Mouse (Mus musculus): ENCODE measurements at regions not wholly inside any gene's neighbourhood (a gene's known extent, or its start where the extent isn't known, plus 50 kb on each side); places are given as distances from the start of the nearest gene placed in this dataset.
A peak's percentile ranks its signal among the peaks of the same experiment; 100 is the strongest.

DNA sequence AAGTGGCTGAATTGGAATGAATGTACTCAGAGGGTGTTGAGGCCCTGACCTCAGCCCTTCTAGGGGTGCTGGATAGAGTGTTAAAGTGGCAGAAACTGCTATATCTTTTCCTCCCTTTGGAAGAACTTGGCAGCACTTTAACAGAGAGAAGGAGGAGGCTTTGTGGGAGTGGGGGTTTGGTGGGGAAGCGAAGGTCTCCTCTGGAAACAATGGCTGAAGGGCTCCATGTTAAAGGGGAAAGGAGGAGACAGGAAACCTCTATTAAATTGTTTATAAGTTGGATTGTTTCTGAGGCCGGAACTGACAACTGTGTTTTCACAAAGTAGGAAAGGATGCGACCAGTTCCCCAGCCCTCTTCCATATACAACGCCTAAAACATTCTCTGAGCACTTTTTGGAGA lies 83.7 kb upstream of the Jag1 start:
- no peak overlapping the region for H3K4me2 ChIP-seq (replicated peaks)
- H3K27ac ChIP-seq (replicated peaks), result no peak overlapping the region
- no peak overlapping the region for H3K4me3 ChIP-seq
- no peaks in the 10 kb centered on the region for H3K9me3 ChIP-seq
- no peaks in the 10 kb centered on the region for H3K36me3 ChIP-seq
- H3K4me1 ChIP-seq, result no peaks in the 10 kb centered on the region
- 86% methylated on average over 4 of the region's 4 CpGs for WGBS
- no peak for ATAC-seq (ENCODE audit: low FRiP score, low read depth)
- H3K9ac ChIP-seq (replicated peaks), result no peak overlapping the region
- no peaks in the 10 kb centered on the region for H3K27me3 ChIP-seq

DNA sequence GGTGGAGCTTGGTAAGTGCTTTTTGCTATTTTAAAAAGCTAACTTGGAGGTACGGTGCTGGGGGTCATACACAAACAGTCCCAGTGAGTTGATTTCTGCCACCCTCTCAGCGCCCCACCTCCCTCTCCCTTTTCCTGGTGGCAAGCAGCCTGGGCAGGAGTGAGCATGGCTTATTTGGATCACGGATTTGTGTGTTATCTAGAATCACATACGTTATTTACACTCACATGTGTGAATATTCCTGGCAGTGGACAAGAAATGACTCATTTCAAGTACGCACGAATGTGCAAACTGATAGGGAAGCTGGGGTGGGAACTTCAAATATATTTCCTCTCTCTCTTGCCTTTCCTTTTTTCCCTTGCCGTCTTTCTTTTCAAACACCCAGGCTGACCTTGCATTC lies 75.7 kb upstream of the Jag1 start:
- Histone ChIP-seq H3K9ac (replicated peaks) (no peak overlapping the region), H3K4me3 (no peak overlapping the region), H3K36me3 (no peaks in the 10 kb centered on the region), H3K4me2 (replicated peaks) (no peak overlapping the region), H3K9me3 (no peaks in the 10 kb centered on the region), H3K27ac (replicated peaks) (no peak overlapping the region), H3K27me3 (no peaks in the 10 kb centered on the region), H3K4me1 (no peaks in the 10 kb centered on the region)
- ATAC-seq (ENCODE audit: low FRiP score, low read depth), result no peak
- 79% methylated on average over 7 of the region's 7 CpGs for WGBS

DNA sequence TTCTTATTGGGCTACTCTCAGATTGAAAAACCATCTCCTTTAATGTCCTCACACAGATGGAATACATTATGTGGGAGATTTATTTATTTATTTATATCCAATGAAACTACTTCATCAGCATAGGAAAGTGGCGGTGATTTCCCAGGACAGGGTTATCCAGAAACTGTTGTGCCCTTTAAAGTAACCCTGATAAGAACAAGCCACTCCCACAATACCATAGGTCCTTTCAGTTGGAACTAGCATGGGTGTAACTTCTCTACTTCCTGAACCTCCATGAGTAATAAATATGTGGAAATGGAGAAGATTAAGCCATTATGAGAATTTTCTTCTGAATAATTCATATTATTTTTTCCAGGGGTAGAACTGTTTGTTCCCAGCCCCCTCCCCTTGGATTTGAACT lies 52.7 kb upstream of the Jag1 start:
- 0 out of 2 replicates have a peak, but pooled peaks have one; percentile 34 for ATAC-seq (ENCODE audit: low FRiP score, low read depth)
- 89% methylated on average over 1 of the region's 1 CpGs for WGBS
- no peak overlapping the region for H3K27ac ChIP-seq (replicated peaks)
- no peak overlapping the region for H3K4me3 ChIP-seq
- H3K9ac ChIP-seq (replicated peaks), result no peak overlapping the region
- H3K36me3 ChIP-seq, result no peaks in the 10 kb centered on the region
- H3K4me1 ChIP-seq, result no peaks in the 10 kb centered on the region
- peaks cover 3% of the 10 kb centered on the region for H3K27me3 ChIP-seq
- H3K9me3 ChIP-seq, result no peaks in the 10 kb centered on the region
- H3K4me2 ChIP-seq (replicated peaks), result no peak overlapping the region

DNA sequence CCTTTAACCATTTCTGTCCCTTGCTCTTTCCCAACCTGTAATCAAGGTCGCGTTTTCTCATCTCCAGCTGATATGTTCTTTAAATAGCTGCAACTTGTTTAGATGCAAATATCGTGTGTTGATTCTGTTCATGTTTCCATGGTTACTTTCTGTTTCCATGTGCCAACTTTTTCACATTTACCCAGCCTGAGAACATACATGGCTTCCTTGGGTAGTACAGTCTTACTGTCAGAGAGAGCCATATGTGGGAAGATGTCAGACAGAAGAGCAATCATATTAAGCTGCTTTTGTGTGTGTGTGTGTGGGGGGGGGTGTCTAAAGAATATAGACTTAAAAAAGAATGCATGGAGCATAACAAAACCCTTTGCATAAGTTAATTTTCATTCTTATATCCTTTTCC lies 52.2 kb upstream of the Jag1 start:
- no peak for ATAC-seq (ENCODE audit: low FRiP score, low read depth)
- peaks cover 3% of the 10 kb centered on the region for H3K27me3 ChIP-seq
- no peaks in the 10 kb centered on the region for H3K9me3 ChIP-seq
- no peak overlapping the region for H3K27ac ChIP-seq (replicated peaks)
- no peak overlapping the region for H3K4me3 ChIP-seq
- H3K4me1 ChIP-seq, result no peaks in the 10 kb centered on the region
- WGBS, result 85% methylated on average over 3 of the region's 3 CpGs
- no peak overlapping the region for H3K9ac ChIP-seq (replicated peaks)
- H3K4me2 ChIP-seq (replicated peaks), result no peak overlapping the region
- no peaks in the 10 kb centered on the region for H3K36me3 ChIP-seq
